Mouse (Mus musculus): ENCODE measurements around the gene Tcl1b1.
A peak's percentile ranks its signal among the peaks of the same experiment; 100 is the strongest.
"Not testable (repeated sequence)": the region's sequence is repeated elsewhere in the genome, so short reads cannot be mapped to it uniquely, and the experiment has no call there.

Tcl1b1 gene

GRCm38 (mm10) chr12:105159390-105159789 lies at the start of gene Tcl1b1:
Gene Tcl1b1, plus strand, starts transcription at chr12:105159690.
- no peak for DNase-seq

DNA sequence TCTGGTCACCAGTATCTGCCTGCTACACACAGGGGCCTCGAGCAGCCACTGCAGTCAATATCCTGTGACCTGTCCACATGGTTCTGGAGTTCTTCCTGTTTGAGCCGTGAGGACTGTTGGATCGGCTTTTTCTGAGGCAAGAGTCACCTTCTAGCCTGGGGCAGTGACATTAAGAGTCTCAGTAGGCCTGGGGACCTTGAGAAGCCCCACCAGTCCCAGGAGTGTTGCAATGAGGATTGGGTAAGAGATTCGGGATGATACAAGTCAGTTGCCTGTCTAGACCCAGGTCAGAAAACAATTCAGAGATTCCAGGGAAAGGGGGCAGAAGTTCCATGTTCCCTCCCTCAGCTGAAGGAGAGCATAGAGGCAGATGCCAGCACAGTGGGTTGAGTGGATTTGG lies 49.7 kb upstream of the Tcl1b1 start:
- DNase-seq: no peak

DNA sequence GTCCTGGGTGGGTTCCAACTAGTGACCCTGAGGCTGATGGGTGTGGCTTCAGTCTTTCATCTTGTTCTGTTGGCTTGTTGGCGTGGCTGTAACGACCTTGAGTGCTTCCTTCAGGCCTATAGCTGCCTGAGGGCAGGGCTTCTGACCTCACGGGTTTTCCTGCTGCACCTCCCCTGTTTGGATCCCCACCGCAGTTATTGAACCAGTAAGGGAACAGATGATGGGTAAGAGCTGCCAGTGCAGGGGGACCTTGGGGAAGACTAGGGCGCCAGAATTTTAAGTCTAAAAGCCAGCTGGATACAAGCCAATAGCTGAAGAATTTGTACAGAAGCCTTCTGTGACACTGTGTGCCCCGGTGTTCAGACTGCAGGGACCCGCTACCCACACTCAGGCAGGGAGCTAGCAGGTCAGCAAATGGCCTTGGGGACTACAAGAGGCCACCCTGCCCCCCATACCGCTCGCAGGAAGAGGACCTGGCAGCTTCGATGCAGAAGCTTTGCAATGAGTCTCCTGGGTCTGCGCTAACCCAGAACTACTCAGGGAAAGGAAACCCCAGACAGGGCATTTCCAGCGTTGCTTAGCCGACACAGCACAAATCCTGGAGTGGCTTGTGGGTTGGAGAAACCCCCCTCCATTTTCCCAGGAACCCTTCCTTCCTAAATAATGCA lies 47.0 kb upstream of the Tcl1b1 start:
- DNase-seq: no peak

DNA sequence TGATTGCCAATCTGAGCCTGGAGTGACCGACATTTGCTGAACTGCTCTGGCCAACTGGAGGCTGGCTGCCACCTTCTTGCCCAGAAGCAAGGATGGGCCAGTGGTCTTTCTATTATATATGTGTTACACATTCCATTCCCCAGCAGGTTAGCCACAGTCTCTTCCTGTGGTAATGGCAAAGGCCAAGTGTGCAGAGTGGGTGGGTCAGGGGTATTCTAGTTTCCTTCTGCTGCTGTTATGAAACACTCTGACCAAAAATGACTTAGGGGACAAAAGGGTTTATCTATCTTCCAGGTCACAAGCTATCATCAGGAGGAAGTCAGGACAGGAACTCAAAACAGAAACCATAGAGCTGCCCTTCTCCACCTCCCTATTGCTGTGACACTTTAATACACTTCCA lies 42.8 kb upstream of the Tcl1b1 start:
- DNase-seq: no peak

DNA sequence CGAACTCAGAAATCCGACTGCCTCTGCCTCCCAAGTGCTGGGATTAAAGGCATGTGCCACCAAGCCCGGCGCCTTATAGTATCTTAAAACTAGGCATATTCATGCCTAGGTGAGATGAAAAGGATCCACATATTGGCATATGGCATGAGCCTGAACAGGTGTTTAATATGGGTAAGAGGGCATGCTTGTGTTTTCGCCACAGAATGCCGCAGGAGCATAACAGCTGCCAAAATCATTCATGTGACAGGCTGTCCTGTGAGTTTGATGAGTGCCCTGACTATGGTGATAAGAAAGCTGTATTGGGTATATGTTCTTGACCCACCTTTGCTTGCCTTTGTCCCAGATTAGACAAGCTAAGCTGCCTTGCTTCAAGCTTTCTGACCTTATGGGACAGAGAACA lies 34.1 kb upstream of the Tcl1b1 start:
- DNase-seq: no peak

DNA sequence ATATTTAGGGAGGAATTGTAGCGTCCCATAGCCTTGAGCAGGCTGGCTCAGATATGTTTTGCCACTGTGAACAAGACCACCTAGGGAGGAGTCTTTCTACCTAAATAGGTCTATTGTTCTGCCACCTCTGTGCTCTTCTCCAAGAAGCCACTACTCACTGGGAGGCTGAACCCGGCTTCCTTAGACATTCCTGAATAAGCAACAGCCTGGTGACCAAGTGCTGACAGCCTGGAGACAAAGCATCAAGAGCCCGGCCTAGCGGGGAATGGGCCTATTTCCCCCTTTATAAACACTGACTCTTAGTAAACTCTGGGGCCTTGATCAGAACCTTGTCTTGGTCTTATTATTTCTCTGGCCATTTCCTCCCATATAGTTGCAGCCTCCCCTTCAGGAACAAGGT lies 33.0 kb upstream of the Tcl1b1 start:
- DNase-seq: no peak

DNA sequence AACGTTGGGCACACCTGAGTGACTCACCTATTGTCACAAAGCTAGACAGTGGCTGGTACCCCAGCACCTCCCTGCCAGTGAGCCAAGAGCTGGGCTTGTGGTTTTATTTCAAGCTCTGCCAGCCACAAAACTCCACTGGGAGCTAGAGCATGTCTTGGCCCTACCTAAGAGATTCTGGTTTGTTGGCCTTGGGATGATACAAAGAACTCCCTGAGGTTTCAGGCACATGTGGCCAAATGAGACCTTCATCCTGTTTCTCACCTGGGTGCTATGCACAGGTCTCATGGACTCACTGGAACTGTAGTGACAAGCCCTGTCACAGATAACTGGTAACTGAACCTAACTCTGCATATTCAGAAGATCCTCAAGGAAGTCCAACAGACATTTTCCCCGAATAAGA lies 31.9 kb upstream of the Tcl1b1 start:
- DNase-seq: no peak

GRCm38 (mm10) chr12:105129494-105130205 lies 29.8 kb upstream of the Tcl1b1 start:
- DNase-seq: not testable (repeated sequence)

DNA sequence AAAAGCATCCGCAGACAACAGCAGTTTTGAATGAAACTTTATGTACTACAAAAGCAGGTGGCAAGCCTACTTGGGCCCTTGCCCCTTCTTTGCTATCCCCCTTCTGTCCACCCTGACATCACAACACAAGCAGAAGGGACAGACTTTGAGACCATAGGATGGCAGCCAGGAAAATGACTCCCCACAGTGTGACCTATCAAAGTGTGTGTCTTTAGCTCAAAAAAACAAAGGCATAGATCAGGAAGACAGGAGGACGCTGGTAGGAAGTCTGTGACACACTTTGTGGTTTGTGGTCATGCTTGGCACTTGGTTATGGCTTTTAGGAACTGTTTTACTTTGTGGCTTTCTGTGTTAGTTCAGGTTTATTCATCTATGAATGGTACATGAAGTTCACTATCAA lies 25.3 kb upstream of the Tcl1b1 start:
- DNase-seq: not testable (repeated sequence)

- not testable (repeated sequence) for DNase-seq
These were observed 24.7 kb upstream of the Tcl1b1 start for GRCm38 (mm10) chr12:105134826-105135225.

DNA sequence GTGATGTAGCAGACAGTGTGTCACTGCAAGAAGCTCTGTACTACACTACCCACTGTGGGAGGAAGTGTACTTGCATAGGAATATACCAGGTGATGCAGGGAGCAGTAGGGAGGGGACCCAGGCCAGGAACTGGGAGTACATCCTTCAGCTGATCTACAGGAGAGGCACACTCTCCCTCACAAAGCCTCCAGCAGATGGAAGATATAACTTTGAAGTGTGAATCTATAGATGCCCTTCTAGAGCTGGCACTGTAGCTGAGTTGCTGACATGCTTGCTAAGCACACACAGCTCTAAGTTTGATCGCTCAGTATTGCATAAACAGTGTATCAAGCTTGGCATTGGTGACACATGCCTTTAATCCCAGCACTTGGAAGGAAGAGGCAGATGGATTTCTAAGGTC lies 21.8 kb upstream of the Tcl1b1 start:
- DNase-seq: not testable (repeated sequence)

- DNase-seq: no peak
These were observed 16.4 kb upstream of the Tcl1b1 start for GRCm38 (mm10) chr12:105143096-105143495.

- not testable (repeated sequence) for DNase-seq
These were observed 14.6 kb upstream of the Tcl1b1 start for GRCm38 (mm10) chr12:105144928-105145327.

DNA sequence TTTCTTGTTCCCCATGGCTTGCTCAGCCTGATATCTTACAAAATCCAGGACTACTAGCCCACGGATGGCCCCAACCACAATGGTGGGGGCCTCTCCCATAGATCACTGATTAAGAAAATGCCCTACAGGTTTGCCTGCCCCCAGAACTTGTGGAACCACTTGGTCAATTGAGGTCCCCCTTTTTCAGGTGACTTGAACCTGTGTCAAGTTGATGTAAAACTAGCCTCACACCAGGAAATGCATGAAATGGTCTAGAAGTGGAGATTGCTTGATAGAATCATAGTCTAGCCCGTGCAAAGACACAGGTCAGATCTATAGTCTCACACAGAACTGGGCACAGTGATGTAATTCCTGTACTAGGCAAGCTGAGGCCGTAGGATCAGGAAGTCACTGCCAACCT lies 13.8 kb upstream of the Tcl1b1 start, which contains the start of gene Tcl1b2:
Tcl1b2 (plus strand) TSS at position 301 of the 400 bp plus-strand sequence.
- no peak for DNase-seq

DNA sequence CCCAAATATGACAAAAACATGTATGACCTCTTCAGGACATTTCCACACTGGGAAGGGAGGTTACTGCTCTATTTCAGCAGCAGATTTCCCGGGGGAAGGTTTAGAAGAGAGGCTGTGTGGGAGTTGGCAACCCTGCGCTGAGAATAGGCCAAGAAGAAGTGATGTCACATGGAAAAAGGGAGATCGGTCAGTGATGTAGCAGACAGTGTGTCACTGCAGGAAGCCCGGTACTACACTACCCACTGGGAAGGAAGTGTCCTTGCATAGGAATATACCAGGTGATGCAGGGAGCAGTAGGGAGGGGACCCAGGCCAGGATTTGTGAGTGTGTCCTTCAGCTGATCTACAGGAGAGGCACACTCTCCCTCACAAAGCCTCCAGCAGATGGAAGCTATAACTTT lies 4.2 kb upstream of the Tcl1b1 start:
- DNase-seq: not testable (repeated sequence)

DNA sequence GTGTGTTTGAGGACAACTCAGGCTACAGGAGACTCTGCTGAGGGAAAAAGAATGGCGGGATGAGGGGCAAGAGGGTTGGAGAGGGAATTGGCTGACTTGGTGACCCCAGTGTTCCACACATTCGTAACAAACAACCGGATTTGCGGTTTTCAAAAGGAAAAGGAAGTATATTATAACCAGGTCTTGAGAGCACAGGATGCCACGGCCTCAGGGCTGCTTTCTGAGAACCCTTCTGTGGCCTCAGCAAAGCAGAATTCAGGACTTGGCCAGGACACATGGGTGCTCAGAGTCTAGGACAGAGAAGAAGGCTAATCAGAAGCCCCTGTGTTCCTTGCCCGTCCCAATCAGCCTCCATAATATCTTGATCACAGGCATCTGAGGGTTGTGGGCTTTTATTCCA lies 648 bp upstream of the Tcl1b1 start:
- DNase-seq: no peak

DNA sequence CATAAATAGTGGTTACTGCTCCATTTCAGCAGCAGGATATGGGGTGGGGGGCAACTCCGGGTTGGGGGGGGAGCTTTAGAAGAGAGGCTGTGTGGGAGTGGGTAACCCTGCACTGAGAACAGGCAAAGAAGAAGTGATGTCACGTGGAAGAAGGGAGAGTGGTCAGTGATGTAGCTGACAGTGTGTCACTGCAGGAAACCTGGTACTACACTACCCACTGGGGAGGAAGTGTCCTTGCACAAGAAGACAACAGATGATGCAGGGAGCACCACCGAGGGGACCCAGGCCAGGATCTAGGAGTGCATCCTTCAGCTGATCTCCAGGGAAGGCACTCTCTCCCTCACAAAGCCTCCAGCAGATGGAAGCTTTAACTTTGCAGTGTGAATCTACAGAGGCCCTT lies 7.2 kb downstream of the Tcl1b1 start:
- no peak for DNase-seq

DNA sequence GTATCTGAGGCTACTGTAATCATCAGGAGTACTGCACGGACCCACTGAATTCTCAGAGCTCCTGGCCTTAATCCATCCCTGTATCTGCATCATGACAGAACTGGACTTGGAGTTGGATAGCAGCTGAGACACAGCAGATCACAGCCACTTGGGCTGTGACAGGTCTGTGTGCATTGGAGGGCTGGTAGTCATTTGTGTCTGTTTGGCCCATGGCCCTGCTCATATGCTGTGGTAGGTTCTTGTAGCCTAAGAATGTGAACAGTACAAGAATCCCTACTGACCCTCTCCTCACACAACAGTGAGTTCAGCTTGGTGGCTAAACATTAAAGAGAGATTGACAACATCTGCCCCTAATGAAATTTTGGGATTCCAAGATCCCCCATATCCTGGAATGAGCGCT lies 13.9 kb downstream of the Tcl1b1 start:
- DNase-seq: no peak

DNA sequence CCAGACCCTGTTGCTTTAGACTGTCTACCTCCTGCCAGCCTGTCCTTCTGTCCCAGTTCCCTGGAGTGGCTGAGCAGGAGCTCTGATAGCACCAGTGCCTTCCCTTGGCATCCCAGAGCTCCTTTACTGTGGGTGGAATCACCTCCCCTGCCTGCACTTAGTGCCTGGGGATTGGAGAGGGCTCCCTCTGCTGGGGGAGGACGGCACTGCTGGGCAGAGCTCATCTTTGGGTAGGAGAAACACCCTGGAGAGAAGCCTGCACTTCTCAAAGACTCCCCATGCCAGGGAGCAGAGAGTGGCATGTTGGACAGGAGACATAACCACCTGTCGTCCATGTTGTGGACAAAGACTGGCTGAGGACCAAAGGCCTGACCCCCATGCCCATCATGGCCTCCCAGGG lies 14.8 kb downstream of the Tcl1b1 start:
- DNase-seq: peak; percentile 6

- DNase-seq: not testable (repeated sequence)
These were observed 16.6 kb downstream of the Tcl1b1 start, which contains the start of gene Tcl1b5 for GRCm38 (mm10) chr12:105176044-105176443. Gene Tcl1b5, plus strand, starts transcription at chr12:105176344.

GRCm38 (mm10) chr12:105181040-105181644 lies 21.7 kb downstream of the Tcl1b1 start:
- not testable (repeated sequence) for DNase-seq

- DNase-seq: not testable (repeated sequence)
These were observed 29.5 kb downstream of the Tcl1b1 start for GRCm38 (mm10) chr12:105188980-105189379.

GRCm38 (mm10) chr12:105190743-105191142 lies 31.3 kb downstream of the Tcl1b1 start, which contains the start of gene Tcl1b3:
Gene Tcl1b3, plus strand, starts transcription at chr12:105191043.
- not testable (repeated sequence) for DNase-seq

Measured in liver (tissue).